Mouse (Mus musculus) heart, postnatal 10 days (tissue): Measurements from ENCODE around the gene Avp. TPM values are rescaled to one million over a fixed set of nuclear protein-coding genes. Genes with fewer than 3 reads are reported as not detected.

Experiments used
- DNase-seq, 2 experiments: peaks; one replicate each; pipeline ENCODE4 v3.0.0; 2021
- intact Hi-C: fragments of 180-260 bp; cut with DNase I; formaldehyde crosslinking; loops from one replicate; pipeline ENCODE4 v1.15.1; 2025
- microRNA-seq, 2 experiments: library from miRNA; unstranded; fragments of <30 nt; microRNA quantifications; one replicate each; pipeline ENCODE4 v1.2.0; 2022
- total RNA-seq, 2 experiments: library from RNA; stranded (reverse); gene quantifications; 2 replicates each; pipeline ENCODE4 v1.2.3; 2021

Gene Avp
- total RNA-seq, 2 experiments from 2014 or later: 0.60 to 1.1 TPM

GRCm38 (mm10) chr2:130575873-130576272, 6.5 kb downstream of the Avp start, which contains the start of gene Oxt:
Gene Oxt (plus strand): TSS chr2:130576173.
- DNase-seq: no peak
- intact Hi-C loops: no loop called here

- intact Hi-C loops: no loop called here
These were observed 7.4 kb downstream of the Avp start for GRCm38 (mm10) chr2:130574960-130575359.

GRCm38 (mm10) chr2:130569926-130570325, 12.4 kb downstream of the Avp start:
- no peak for DNase-seq
- intact Hi-C loops: no loop called here

More at GRCm38 (mm10) chr2:130574960-130575359, 7.4 kb downstream of the Avp start:
- DNase-seq: no peak

DNA sequence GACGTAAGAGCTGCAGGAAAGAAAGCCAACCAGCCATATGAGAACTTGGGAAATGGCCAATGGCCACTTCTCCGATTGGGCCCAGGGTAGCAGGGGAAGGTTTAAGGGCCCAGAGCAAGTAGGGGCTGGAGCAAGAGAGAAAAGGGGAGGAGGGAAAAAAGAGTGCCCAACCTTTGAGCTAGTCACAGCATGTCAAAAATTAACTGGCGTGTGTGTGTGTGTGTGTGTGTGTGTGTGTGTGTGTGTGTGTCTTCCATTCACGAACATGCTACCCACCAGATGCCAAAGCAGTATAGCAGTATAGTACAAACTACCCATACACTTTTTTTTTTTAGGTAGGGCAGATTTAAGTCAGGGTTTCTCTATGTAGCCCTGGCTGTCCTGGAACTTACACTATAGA, 13.4 kb downstream of the Avp start:
- intact Hi-C loops: no loop called here
- DNase-seq: no peak

GRCm38 (mm10) chr2:130564983-130565382, 17.4 kb downstream of the Avp start:
- DNase-seq: no peak
- intact Hi-C loops: loop anchor here (2.0 kb wide), 1 partner anchor 34 kb away; no protein-coding TSS in a partner anchor

- DNase-seq: no peak
- intact Hi-C loops: loop anchor here (2.0 kb wide), 1 partner anchor 35 kb away; no protein-coding TSS in a partner anchor
These were observed 18.3 kb downstream of the Avp start for GRCm38 (mm10) chr2:130564063-130564462.

GRCm38 (mm10) chr2:130563212-130564055, 18.9 kb downstream of the Avp start, which contains the start of gene Mrps26:
Gene Mrps26 (plus strand): TSS chr2:130563742.
- intact Hi-C loops: loop anchor here (2.0 kb wide), 1 partner anchor 35 kb away; no protein-coding TSS in a partner anchor
- DNase-seq: peak; percentile 95

GRCm38 (mm10) chr2:130558015-130558414, 24.3 kb downstream of the Avp start:
- intact Hi-C loops: no loop called here
- no peak for DNase-seq

DNA sequence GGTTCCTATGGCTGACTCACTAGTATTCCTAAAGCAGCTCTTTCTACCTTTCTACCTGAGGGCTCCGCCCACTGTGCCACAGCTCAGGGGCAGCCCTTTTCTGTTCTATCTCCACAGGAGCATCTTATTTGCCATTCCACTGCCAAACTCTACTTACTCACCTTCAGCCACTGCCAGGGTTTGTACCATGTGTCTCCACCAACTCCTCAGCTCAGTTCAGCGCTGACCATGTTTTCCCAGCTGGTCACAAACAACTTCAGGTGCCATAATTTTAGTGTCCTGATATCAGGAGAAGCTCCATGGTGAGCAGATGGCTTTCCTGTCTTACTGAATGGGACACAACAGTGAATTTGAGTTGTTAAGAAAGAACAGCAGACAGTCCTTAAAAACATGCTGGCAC, 24.9 kb downstream of the Avp start:
- no peak for DNase-seq
- intact Hi-C loops: no loop called here

DNA sequence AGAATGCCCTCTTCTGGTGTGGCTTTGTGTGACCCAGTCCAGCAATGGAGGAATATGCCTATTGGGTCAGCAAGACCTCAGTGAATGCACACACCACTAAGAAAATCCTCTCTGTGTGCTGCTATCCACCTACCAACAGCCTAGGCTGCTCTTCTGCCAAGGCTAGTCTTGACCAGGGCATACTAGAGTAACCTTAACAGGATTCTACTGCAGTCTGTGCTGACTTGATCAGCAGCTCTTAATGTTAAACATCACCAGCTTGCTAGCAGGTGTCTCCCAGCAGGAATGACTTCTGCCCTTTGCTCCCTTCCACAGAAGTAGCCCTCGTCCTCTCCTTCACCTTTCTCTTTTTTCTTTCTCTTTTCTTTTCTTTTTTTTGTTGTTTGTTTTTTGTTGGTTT, 26.1 kb downstream of the Avp start:
- intact Hi-C loops: no loop called here
- DNase-seq: no peak

DNA sequence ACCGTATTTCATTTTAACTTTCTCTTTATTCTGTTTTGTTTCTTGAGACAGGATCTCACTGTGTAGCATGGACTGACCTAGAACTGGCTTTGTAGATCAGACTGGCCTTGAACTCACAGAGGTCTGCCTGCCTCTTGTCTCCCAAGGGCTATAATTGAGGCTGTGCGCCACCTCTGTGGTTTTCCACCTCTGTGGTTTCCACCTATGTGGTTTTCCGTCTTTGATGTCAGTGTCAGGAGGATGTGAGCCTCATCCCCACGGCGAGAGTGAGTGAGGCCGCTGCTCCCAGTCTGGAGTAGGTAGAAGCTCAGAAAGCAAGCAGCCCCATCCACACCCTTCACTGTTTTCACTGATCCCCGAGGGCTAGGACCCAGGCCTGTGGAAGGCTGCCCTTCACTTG, 27.5 kb downstream of the Avp start:
- intact Hi-C loops: no loop called here

DNA sequence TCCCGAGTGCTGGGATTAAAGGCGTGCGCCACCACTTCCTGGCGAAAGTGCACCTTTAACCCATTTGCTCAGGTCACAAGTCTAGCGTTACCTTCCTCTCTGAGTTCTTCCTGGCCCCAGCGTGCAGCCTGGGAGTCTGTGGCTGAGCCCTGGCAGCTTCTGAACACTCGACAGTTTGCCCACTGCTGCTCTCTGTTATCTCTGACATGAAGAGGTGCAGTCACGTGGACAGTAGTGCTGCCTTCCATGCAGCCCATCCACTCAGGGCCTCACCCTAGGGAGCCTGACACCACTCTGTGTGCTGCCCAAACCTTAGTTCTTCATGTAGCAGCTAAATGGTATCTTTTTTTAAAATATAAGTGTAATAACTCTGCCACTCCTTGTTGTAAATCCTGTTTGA, 35.4 kb downstream of the Avp start:
- peak in 1 of 2 experiments; percentile 13 for DNase-seq
- intact Hi-C loops: no loop called here

More for the DNA sequence above, 27.5 kb downstream of the Avp start:
- DNase-seq: no peak

- DNase-seq: no peak
- intact Hi-C loops: no loop called here
These were observed 42.1 kb downstream of the Avp start for GRCm38 (mm10) chr2:130540266-130540665.

- no peak for DNase-seq
- intact Hi-C loops: no loop called here
These were observed 43.3 kb downstream of the Avp start for GRCm38 (mm10) chr2:130538876-130539546.

DNA sequence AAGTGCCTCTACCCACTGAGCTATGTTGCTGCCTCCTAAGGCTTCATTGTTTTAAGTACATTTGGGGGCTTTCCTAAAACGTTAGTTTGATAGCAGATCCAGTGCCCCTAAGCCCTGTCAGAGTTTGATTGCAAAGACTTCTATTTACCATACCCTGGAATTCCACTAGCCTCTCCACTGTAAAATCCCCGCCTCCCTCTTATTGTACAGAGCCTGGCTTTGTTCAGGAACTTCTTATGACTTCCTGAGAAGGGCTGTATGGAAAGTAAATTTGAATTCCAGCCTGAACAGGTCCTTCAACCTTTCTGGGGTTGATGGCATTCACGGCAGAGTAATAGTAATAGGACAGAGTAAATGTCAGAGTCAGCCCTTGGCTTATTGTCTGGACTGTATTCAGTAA, 45.5 kb downstream of the Avp start:
- intact Hi-C loops: no loop called here
- no peak for DNase-seq

DNA sequence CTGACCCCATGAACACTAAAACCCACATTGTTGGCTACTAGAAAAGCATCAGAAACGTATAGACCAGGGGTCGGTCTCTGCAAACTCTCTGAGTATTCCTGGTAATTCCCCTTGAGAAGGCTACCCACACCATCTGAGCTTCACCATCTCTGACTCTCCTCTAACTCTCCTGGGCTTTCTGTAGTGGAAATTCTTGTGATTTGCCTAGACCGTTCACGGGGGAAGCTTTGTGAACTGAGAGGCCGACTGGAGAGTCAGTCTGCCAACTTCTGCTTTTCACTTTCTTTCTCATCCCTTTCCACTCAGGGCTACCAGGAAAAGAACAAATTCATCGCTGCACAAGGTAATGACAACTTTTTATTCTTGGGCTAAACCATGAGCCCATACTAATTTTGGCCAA, 47.3 kb downstream of the Avp start:
- DNase-seq: no peak
- intact Hi-C loops: no loop called here

DNA sequence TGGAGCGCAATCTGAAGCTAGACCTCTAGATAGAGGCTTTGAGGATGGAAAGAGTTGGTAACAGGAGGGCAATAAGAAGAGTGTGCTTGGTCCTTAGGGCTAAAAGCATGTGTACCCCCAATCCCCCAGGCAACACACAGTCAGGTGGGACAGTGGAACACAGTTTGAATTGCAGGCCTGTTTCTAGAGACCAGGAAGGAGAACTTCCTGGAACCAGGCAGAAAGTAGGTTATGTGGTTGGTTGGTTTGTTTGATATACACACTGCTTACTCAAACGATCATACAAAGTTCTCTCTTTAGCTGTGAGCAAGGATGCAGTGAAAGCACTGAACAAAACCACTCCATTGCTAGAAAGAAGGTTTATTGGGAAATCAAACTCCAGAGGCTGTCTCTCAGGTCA, 50.2 kb downstream of the Avp start:
- no peak for DNase-seq
- intact Hi-C loops: no loop called here

Small RNA genes lying within 50 kb of the gene (microRNA-seq; reads per million reads assigned to microRNA genes)
- 0 reads per million in 2 experiments for gene Gm23876

Other genes starting within 250 kb of the Avp start
- 10 to 100 TPM; 16.7 to 17.3 TPM for gene Cpxm1, start 185.0 kb downstream of the Avp start, total RNA-seq
- gene Gm28372, start 177.3 kb downstream of the Avp start, total RNA-seq: not detected
- not detected for gene 1700020A23Rik, start 177.3 kb downstream of the Avp start, total RNA-seq
- gene Tmem239, start 176.1 kb downstream of the Avp start, total RNA-seq: not detected
- gene Vps16, start 158.2 kb downstream of the Avp start, total RNA-seq: 10 to 100 TPM; 30.9 to 32.6 TPM
- gene Pced1a, start 157.9 kb downstream of the Avp start, total RNA-seq: 1 to 10 TPM; 5.0 to 6.2 TPM
- gene Ptpra, start 132.3 kb downstream of the Avp start, total RNA-seq: 10 to 100 TPM; 76.0 to 76.1 TPM
- 10 to 100 TPM; 76.2 to 77.8 TPM for gene Mrps26, start 18.8 kb downstream of the Avp start, total RNA-seq
- under 1 TPM in 1 of 2 experiments, not detected in 1; 0.62 TPM for gene Oxt, start 6.4 kb downstream of the Avp start, total RNA-seq
- 1 to 10 TPM; 8.8 to 9.5 TPM for gene Fastkd5, start 47.5 kb upstream of the Avp start, total RNA-seq
- 1 to 10 TPM; 6.2 to 6.4 TPM for gene Ubox5, start 47.5 kb upstream of the Avp start, total RNA-seq
- 1 to 10 TPM; 3.8 to 4.0 TPM for gene Lzts3, start 60.2 kb upstream of the Avp start, total RNA-seq
- 10 to 100 TPM; 63.0 to 68.3 TPM for gene Ddrgk1, start 82.1 kb upstream of the Avp start, total RNA-seq
- gene Itpa, start 85.1 kb upstream of the Avp start, total RNA-seq: 10 to 100 TPM; 27.0 to 29.4 TPM
- gene Slc4a11, start 115.0 kb upstream of the Avp start, total RNA-seq: under 1 TPM; 0.20 to 0.38 TPM